Mouse (Mus musculus) neural tube, embryonic 10.5 days (tissue): ENCODE data around the gene Tspan8.

Experiments used
- DNase-seq: peaks from one replicate; pipeline ENCODE4 v3.0.0-alpha.2; 2017; ENCODE audit warnings: low spot score; ENCODE audit errors: extremely low spot score

Tspan8 gene

GRCm38 (mm10) chr10:115830726-115831125 is 14.1 kb downstream of the Tspan8 start:
- DNase-seq, result no peak

- no peak for DNase-seq
Observed at GRCm38 (mm10) chr10:115834017-115834416, 17.4 kb downstream of the Tspan8 start.

GRCm38 (mm10) chr10:115846930-115847329 is 30.3 kb downstream of the Tspan8 start:
- DNase-seq, result no peak

- no peak for DNase-seq
Observed at GRCm38 (mm10) chr10:115848511-115848910, 31.9 kb downstream of the Tspan8 start.

DNA sequence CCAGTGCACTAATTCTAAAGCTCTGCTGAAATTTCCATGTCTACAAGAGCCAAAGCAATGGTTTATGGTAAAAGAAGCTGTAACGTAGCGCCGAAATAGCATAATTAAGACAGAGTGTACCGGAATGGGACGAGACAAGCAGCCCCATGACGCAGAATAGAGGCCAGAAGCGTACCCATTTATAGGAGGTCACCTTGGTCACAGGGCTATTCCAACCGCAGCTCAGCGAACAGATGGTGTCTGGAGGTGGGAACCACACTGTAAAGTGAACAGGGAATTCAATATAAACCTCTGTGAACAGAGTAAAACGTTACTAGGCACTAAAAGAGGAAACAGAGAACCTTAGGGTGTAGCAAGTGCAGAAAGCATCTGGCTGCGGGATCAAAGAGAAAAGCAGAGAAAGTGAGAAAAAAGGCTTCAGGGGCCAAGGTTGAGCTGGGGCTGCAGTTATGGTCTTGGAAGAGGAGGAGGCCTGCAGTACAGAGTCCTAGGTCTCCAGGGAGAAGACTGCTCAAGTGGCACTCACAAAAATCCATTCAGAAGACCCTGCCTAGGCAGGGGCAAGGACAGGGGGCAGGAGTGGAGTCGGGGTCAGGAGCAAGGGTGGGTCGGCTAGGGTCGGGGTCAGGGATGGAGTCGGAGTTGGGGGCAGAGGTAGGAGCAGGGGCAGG is 43.7 kb downstream of the Tspan8 start:
- DNase-seq, result no peak

- peak; percentile 20 for DNase-seq
Observed at GRCm38 (mm10) chr10:115861967-115862366, 45.3 kb downstream of the Tspan8 start.

DNA sequence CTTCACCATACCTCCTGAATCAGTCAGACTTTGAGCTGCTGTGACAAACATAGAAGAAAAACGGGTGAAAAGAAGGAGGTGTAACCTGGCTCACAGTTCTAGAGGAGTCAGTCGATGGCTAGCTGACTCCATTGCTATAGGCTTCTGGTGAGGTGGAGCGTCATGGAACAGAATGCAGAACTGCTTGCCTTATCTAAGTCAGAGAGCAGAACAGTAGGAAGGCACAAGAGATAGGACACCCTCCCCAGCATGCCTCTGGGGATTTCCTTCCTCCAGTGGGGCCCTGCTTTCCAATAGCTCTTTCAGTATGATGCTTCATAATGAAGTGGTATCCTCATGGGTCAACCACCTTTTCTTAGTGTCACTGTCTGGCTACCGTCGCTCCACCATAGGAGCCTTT is 66.1 kb downstream of the Tspan8 start:
- DNase-seq, result no peak

- DNase-seq, result no peak
Observed at GRCm38 (mm10) chr10:115891924-115892323, 75.3 kb downstream of the Tspan8 start.

DNA sequence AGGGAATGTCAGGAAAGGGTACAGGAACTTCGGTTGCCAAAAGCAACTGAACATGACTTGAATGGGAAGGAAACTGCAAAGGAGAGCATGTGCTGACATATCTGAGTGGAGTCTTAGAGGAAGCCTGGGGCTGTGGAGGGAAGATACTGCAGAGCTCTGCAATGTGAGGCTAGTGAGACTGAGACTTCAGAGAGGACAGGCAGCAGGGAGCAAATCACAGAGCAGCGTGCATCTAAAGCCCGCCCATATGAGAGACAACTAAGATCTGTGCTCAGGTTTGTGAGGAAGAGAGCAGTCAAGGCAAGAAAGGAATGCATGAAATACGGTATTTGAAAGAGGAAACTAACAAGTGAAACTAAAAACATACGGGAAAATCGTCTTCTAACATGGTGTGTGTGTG is 76.3 kb downstream of the Tspan8 start:
- DNase-seq, result no peak

GRCm38 (mm10) chr10:115894045-115894444 is 77.4 kb downstream of the Tspan8 start:
- no peak for DNase-seq

DNA sequence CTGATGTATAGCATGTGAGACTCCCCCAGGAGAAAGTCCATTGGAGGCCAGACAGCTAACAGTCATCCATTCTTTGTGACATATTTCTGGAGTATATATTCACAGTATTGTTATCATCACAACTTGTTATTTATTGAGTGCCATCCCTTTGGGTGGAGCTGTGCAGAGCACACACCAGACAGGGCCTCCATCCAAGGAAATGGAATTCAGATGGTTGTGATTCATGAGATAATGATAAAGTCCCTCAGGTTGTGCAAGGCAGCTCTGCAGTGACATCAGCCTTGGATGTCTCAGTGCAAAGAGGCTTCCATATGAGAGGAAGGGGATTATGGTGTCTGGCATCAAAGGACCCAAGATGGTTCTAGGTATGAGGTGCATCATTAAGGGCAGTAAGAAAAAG is 80.1 kb downstream of the Tspan8 start:
- DNase-seq, result no peak

GRCm38 (mm10) chr10:115897235-115897634 is 80.6 kb downstream of the Tspan8 start:
- DNase-seq, result no peak
